Mouse (Mus musculus): Measurements from ENCODE around the gene Olfr152.

GRCm38 (mm10) chr2:87830233-87830632, 51.0 kb downstream of the Olfr152 start, which contains the start of gene Olfr1148:
- TF ChIP-seq CTCF (IDR thresholded peaks at IDR 0.05; ENCODE audit: low read depth, low read length), result no peak
- TF ChIP-seq POLR2AphosphoS5 (IDR thresholded peaks at IDR 0.05; ENCODE audit: insufficient replicate concordance, low read depth, low read length), result no peak
- no peak for TF ChIP-seq TAL1 (conservative IDR thresholded peaks at IDR 0.05; ENCODE audit: low read depth, low read length)
- no peak for TF ChIP-seq GATA1 (IDR thresholded peaks at IDR 0.05; ENCODE audit: borderline replicate concordance, low read length)
- TF ChIP-seq GATA2 (IDR thresholded peaks at IDR 0.05; ENCODE audit: borderline replicate concordance, low read depth, low read length), result no peak
